In the genomic region with DNA sequence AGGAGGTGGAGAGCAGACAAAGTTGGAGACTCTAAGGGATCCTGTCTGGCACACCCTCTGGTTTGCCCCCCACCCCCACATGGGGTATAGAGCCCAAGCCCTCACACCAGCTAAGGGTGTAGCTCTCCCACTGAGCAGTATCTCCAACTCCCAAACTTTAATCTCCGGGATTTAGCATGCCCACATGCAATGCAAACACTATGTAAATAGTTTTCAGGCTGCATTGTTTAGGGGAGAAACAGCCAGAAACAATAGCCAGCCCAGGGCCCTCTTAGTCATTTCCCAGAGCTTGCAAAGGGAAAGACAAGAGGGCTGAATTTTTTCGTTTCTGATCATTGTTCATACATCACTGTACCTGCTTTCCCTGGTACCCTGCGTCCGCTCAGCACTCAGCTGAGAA, we compare ENCODE assay signal across 10 mouse cellular contexts. TPM values are rescaled to one million over a fixed set of nuclear protein-coding genes. Genes with fewer than 3 reads are reported as not detected.
DNase-seq lines count a peak whose midpoint lies in the region; ATAC-seq and TF ChIP-seq lines count a peak whose summit lies in the region.
"Had no signal": no experiment of that assay in that cellular context is flagged by ENCODE, and none has a peak within 500 bp of the region (broad histone marks: within the 10 kb centered on the region; RNA-seq: fewer than 3 reads in every experiment).

No protein-coding gene starts in this region.

- TF ChIP-seq EP300 in stomach, postnatal 0 days (optimal IDR thresholded peaks at IDR 0.05), result no peak

- H3K9me3 ChIP-seq in lung, embryonic 14.5 days (ENCODE audit: low read depth, low read length), result no peaks in the 10 kb centered on the region
- no peaks in the 10 kb centered on the region for H3K9me3 ChIP-seq in forebrain, embryonic 14.5 days (replicated peaks; ENCODE audit: control insufficient read depth, low read length)
- no peaks in the 10 kb centered on the region for H3K9me3 ChIP-seq in limb, embryonic 13.5 days
- H3K9me3 ChIP-seq in stomach, postnatal 0 days (ENCODE audit: control insufficient read depth, low read length), result no peaks in the 10 kb centered on the region
- H3K9me3 ChIP-seq: heart, embryonic 15.5 days had no signal

- no peak overlapping the region for H3K9ac ChIP-seq in lung, embryonic 14.5 days
- H3K9ac ChIP-seq in forebrain, embryonic 14.5 days (ENCODE audit: low read length), result peak overlapping the region; percentile 48; the same call in 1 of the 2 replicates
- H3K9ac ChIP-seq in limb, embryonic 13.5 days, result no peak overlapping the region
- H3K9ac ChIP-seq in stomach, postnatal 0 days (ENCODE audit: low read length), result 0 out of 2 replicates have a peak overlapping the region, but pooled peaks have one; percentile 19
- H3K9ac ChIP-seq: heart, embryonic 15.5 days had no signal

- no peak for DNase-seq in lung, embryonic 14.5 days
- DNase-seq in lung, adult 2 months, result no peak
- DNase-seq in forebrain, embryonic 14.5 days (ENCODE audit: low spot score), result no peak
- no peak for DNase-seq in stomach, postnatal 0 days (ENCODE audit: low spot score)
- no peak for DNase-seq in right cerebral cortex, postnatal 10 days (ENCODE audit: low spot score in 2 of 2)
- DNase-seq: kidney, postnatal 36 days had no signal

- no peak overlapping the region for H3K27ac ChIP-seq in lung, embryonic 14.5 days (ENCODE audit: low read depth)
- no peak overlapping the region for H3K27ac ChIP-seq in forebrain, embryonic 14.5 days (ENCODE audit: low read depth, low read length)
- no peak overlapping the region for H3K27ac ChIP-seq in limb, embryonic 13.5 days
- H3K27ac ChIP-seq in stomach, postnatal 0 days (replicated peaks), result no peak overlapping the region
- H3K27ac ChIP-seq: heart, embryonic 15.5 days had no signal

- peaks cover 6% of the 10 kb centered on the region for H3K4me1 ChIP-seq in lung, embryonic 14.5 days (ENCODE audit: insufficient read depth)
- no peaks in the 10 kb centered on the region for H3K4me1 ChIP-seq in lung, adult 2 months (ENCODE audit: control insufficient read depth, insufficient read depth, low read length)
- H3K4me1 ChIP-seq in forebrain, embryonic 14.5 days (ENCODE audit: control insufficient read depth, insufficient read depth, low read length), result peaks cover 32% of the 10 kb centered on the region
- peaks cover 27% of the 10 kb centered on the region for H3K4me1 ChIP-seq in limb, embryonic 13.5 days
- H3K4me1 ChIP-seq in stomach, postnatal 0 days (replicated peaks; ENCODE audit: control insufficient read depth, insufficient read depth), result peaks cover 8% of the 10 kb centered on the region

- H3K4me3 ChIP-seq in lung, embryonic 14.5 days (ENCODE audit: low read depth, low read length), result no peak overlapping the region
- H3K4me3 ChIP-seq in lung, adult 2 months (replicated peaks; ENCODE audit: extremely low read depth, low read depth, low read length), result no peak overlapping the region
- peak overlapping the region; percentile 19 for H3K4me3 ChIP-seq in forebrain, embryonic 14.5 days (ENCODE audit: low read depth, low read length)
- no peak overlapping the region for H3K4me3 ChIP-seq in limb, embryonic 13.5 days
- H3K4me3 ChIP-seq in stomach, postnatal 0 days (ENCODE audit: low read depth, low read length), result no peak overlapping the region
- H3K4me3 ChIP-seq: erythroblast, embryonic 14.5 days; heart, embryonic 15.5 days had no signal

- no peak for TF ChIP-seq CTCF in lung, embryonic 14.5 days (IDR thresholded peaks at IDR 0.05; ENCODE audit: low read depth)
- no peak for TF ChIP-seq CTCF in lung, adult 2 months (IDR thresholded peaks at IDR 0.05; ENCODE audit: insufficient read depth, low read length)
- TF ChIP-seq CTCF in stomach, postnatal 0 days (IDR thresholded peaks at IDR 0.05; ENCODE audit: low read depth), result no peak

- WGBS in lung, embryonic 14.5 days, result 5% methylated on average over 4 of the region's 4 CpGs
- WGBS in lung, adult 2 months, result 13% methylated on average over 4 of the region's 4 CpGs
- 8% methylated on average over 4 of the region's 4 CpGs for WGBS in forebrain, embryonic 14.5 days
- 41% methylated on average over 4 of the region's 4 CpGs for WGBS in limb, embryonic 13.5 days
- 18% methylated on average over 4 of the region's 4 CpGs for WGBS in stomach, postnatal 0 days

- H3K27me3 ChIP-seq in lung, embryonic 14.5 days (ENCODE audit: insufficient read depth, low read length), result peaks cover 48% of the 10 kb centered on the region
- peaks cover 28% of the 10 kb centered on the region for H3K27me3 ChIP-seq in forebrain, embryonic 14.5 days (replicated peaks; ENCODE audit: control insufficient read depth, insufficient read depth, low read length)
- H3K27me3 ChIP-seq in limb, embryonic 13.5 days, result peaks cover 53% of the 10 kb centered on the region
- peaks cover 20% of the 10 kb centered on the region; the same call in 1 of the 2 replicates for H3K27me3 ChIP-seq in stomach, postnatal 0 days (ENCODE audit: control insufficient read depth, insufficient read depth, low read length)

- ATAC-seq in lung, embryonic 14.5 days (ENCODE audit: insufficient read depth), result no peak
- ATAC-seq in forebrain, embryonic 14.5 days, result no peak
- no peak for ATAC-seq in limb, embryonic 13.5 days (ENCODE audit: low FRiP score, low read depth)
- no peak for ATAC-seq in stomach, postnatal 0 days (ENCODE audit: low FRiP score, low TSS enrichment)
- ATAC-seq in frontal cortex, adult (ENCODE audit: low TSS enrichment), result no peak

- peak overlapping the region; percentile 19; the same call in 1 of the 2 replicates for H3K4me2 ChIP-seq in lung, embryonic 14.5 days
- peak overlapping the region; percentile 91 for H3K4me2 ChIP-seq in forebrain, embryonic 14.5 days (ENCODE audit: low read length)
- H3K4me2 ChIP-seq in limb, embryonic 13.5 days (replicated peaks), result peak overlapping the region; percentile 42; the same call in 1 of the 2 replicates
- no peak overlapping the region for H3K4me2 ChIP-seq in stomach, postnatal 0 days (replicated peaks; ENCODE audit: low read depth)
- H3K4me2 ChIP-seq: heart, embryonic 15.5 days had no signal

- no peak for TF ChIP-seq POLR2A in lung, adult 2 months (IDR thresholded peaks at IDR 0.05; ENCODE audit: borderline replicate concordance, extremely low read depth, low read depth, low read length)

- H3K36me3 ChIP-seq in lung, embryonic 14.5 days (ENCODE audit: insufficient read depth), result no peaks in the 10 kb centered on the region
- no peaks in the 10 kb centered on the region for H3K36me3 ChIP-seq in forebrain, embryonic 14.5 days (ENCODE audit: control insufficient read depth, insufficient read depth, low read length)
- no peaks in the 10 kb centered on the region for H3K36me3 ChIP-seq in limb, embryonic 13.5 days
- H3K36me3 ChIP-seq in stomach, postnatal 0 days (ENCODE audit: control insufficient read depth, insufficient read depth, low read length), result no peaks in the 10 kb centered on the region
- H3K36me3 ChIP-seq: heart, embryonic 15.5 days had no signal

RNA-seq across cellular contexts. Expression of a gene that starts 5.8 kb away (rescaled TPM):
- 0.22 and 0.33 TPM in 2 replicates for polyA plus RNA-seq in lung, embryonic 14.5 days (2014; fragmentation: Nextera tagmentation; extraction: Ambion mirVana)
- polyA plus RNA-seq in lung, adult 2 months (2012; rRNA removed), result not detected in 2 replicates
- 0.71 and 1.1 TPM in 2 replicates for polyA plus RNA-seq in forebrain, embryonic 14.5 days (2014; fragmentation: Nextera tagmentation; extraction: Ambion mirVana)
- polyA plus RNA-seq in limb, embryonic 13.5 days (2015; fragmentation: Nextera tagmentation; extraction: Ambion mirVana), result 0.71 and 1.9 TPM in 2 replicates
- 0.05 and 0.18 TPM in 2 replicates for polyA plus RNA-seq in stomach, postnatal 0 days (2015; fragmentation: Nextera tagmentation; extraction: Ambion mirVana)

RNA-seq across cellular contexts. Expression of a gene that starts 19.7 kb away (rescaled TPM):
- polyA plus RNA-seq in lung, embryonic 14.5 days (2014; fragmentation: Nextera tagmentation; extraction: Ambion mirVana), result 9.5 and 9.6 TPM in 2 replicates
- 72.9 and 74.9 TPM in 2 replicates for polyA plus RNA-seq in lung, adult 2 months (2012; rRNA removed)
- polyA plus RNA-seq in forebrain, embryonic 14.5 days (2014; fragmentation: Nextera tagmentation; extraction: Ambion mirVana), result 42.4 and 46.2 TPM in 2 replicates
- 22.3 and 22.6 TPM in 2 replicates for polyA plus RNA-seq in limb, embryonic 13.5 days (2015; fragmentation: Nextera tagmentation; extraction: Ambion mirVana)
- 24.1 and 29.2 TPM in 2 replicates for polyA plus RNA-seq in stomach, postnatal 0 days (2015; fragmentation: Nextera tagmentation; extraction: Ambion mirVana)

Comparison
In these comparisons a context has a peak if more than half of its experiments do, and no peak if none do; other contexts are left out.
1. H3K9ac ChIP-seq: peak in forebrain, embryonic 14.5 days (single experiment) and stomach, postnatal 0 days (single experiment); none in lung, embryonic 14.5 days (single experiment) and limb, embryonic 13.5 days (single experiment).